Mouse (Mus musculus): ENCODE measurements around the gene Olfr553. TPM values are rescaled to one million over a fixed set of nuclear protein-coding genes. Genes with fewer than 3 reads are reported as not detected.

Gene Olfr553
- total RNA-seq (2023) = not detected

GRCm38 (mm10) chr7:102618118-102618517 lies at the start of gene Olfr553:
Olfr553 (minus strand) TSS chr7:102618218.

GRCm38 (mm10) chr7:102664599-102664998 lies 46.6 kb upstream of the Olfr553 start, which contains the start of gene Olfr556:
Olfr556 (plus strand) TSS chr7:102664899.

GRCm38 (mm10) chr7:102658523-102658922 lies 40.5 kb upstream of the Olfr553 start, which contains the start of gene Olfr555:
Olfr555 (plus strand) TSS chr7:102658823.

GRCm38 (mm10) chr7:102638132-102638531 lies 20.1 kb upstream of the Olfr553 start, which contains the start of gene Olfr554:
Olfr554 (plus strand) TSS chr7:102638432.

GRCm38 (mm10) chr7:102597378-102598031 lies 20.5 kb downstream of the Olfr553 start, which contains the start of gene Olfr552:
Olfr552 (plus strand) TSS chr7:102597770.

GRCm38 (mm10) chr7:102591786-102592185 lies 26.2 kb downstream of the Olfr553 start, which contains the start of gene Olfr551:
Olfr551 (minus strand) TSS chr7:102591886.

GRCm38 (mm10) chr7:102571142-102571541 lies 46.9 kb downstream of the Olfr553 start, which contains the start of gene Olfr550:
Olfr550 (plus strand) TSS chr7:102571442.

GRCm38 (mm10) chr7:102564999-102565997 lies 52.7 kb downstream of the Olfr553 start, which contains the start of gene Trim21:
Trim21 (minus strand) TSS chr7:102565486.

Other genes with a start within 250 kb of the Olfr553 start
- gene Rrm1, start 176.5 kb downstream of the Olfr553 start, total RNA-seq (2023) = 41.4 TPM
- gene Olfr543, start 136.5 kb downstream of the Olfr553 start, total RNA-seq (2023) = not detected
- gene Olfr544, start 129.9 kb downstream of the Olfr553 start, total RNA-seq (2023) = not detected
- gene Olfr545, start 118.6 kb downstream of the Olfr553 start, total RNA-seq (2023) = not detected
- gene Olfr547, start 83.5 kb downstream of the Olfr553 start, total RNA-seq (2023) = not detected
- gene Olfr548-ps1, start 77.3 kb downstream of the Olfr553 start, total RNA-seq (2023) = not detected
- not detected for gene Olfr549, start 68.3 kb downstream of the Olfr553 start, total RNA-seq (2023)
- gene Trim21, start 52.7 kb downstream of the Olfr553 start, total RNA-seq (2023) = 49.0 TPM
- not detected for gene Olfr550, start 46.8 kb downstream of the Olfr553 start, total RNA-seq (2023)
- not detected for gene Olfr551, start 26.3 kb downstream of the Olfr553 start, total RNA-seq (2023)
- gene Olfr552, start 20.4 kb downstream of the Olfr553 start, total RNA-seq (2023) = not detected
- gene Olfr554, start 20.2 kb upstream of the Olfr553 start, total RNA-seq (2023) = not detected
- not detected for gene Olfr555, start 40.6 kb upstream of the Olfr553 start, total RNA-seq (2023)
- not detected for gene Olfr556, start 46.7 kb upstream of the Olfr553 start, total RNA-seq (2023)
- gene Trim68, start 69.1 kb upstream of the Olfr553 start, total RNA-seq (2023) = 11.6 TPM
- gene Olfr557, start 77.7 kb upstream of the Olfr553 start, total RNA-seq (2023) = not detected
- not detected for gene Olfr558, start 84.0 kb upstream of the Olfr553 start, total RNA-seq (2023)
- not detected for gene Olfr33, start 100.9 kb upstream of the Olfr553 start, total RNA-seq (2023)
- not detected for gene Olfr559, start 109.3 kb upstream of the Olfr553 start, total RNA-seq (2023)
- gene Olfr560, start 141.1 kb upstream of the Olfr553 start, total RNA-seq (2023) = not detected
- not detected for gene Olfr78, start 141.3 kb upstream of the Olfr553 start, total RNA-seq (2023)
- not detected for gene Olfr561, start 153.0 kb upstream of the Olfr553 start, total RNA-seq (2023)
- gene Olfr564, start 185.3 kb upstream of the Olfr553 start, total RNA-seq (2023) = not detected
- not detected for gene Olfr566, start 240.5 kb upstream of the Olfr553 start, total RNA-seq (2023)